Mouse (Mus musculus): ENCODE results near the gene Adam19. TPM values are rescaled to one million over a fixed set of nuclear protein-coding genes. Genes with fewer than 3 reads are reported as not detected.

The Adam19 gene
- polyA plus RNA-seq, 1 experiment from 2014 or later: 4.3 TPM

GRCm38 (mm10) chr11:46145163-46145875, 89.5 kb downstream of the Adam19 start:
- Histone ChIP-seq H3K36me3 (ENCODE audit: control insufficient read depth, insufficient read depth, low read length) (peaks cover 5% of the 10 kb centered on the region; the same call in 1 of the 2 replicates), H3K9ac (ENCODE audit: low read length) (no peak overlapping the region)

GRCm38 (mm10) chr11:46146619-46147018, 90.8 kb downstream of the Adam19 start:
- DNase-seq (ENCODE audit: low spot score): no peak
- TF ChIP-seq EP300 (optimal IDR thresholded peaks at IDR 0.05) (no peak), CTCF (IDR thresholded peaks at IDR 0.05; ENCODE audit: low read depth) (no peak)
- H3K4me3 ChIP-seq (ENCODE audit: low read depth, low read length): no peak overlapping the region
- ATAC-seq (ENCODE audit: low FRiP score, low TSS enrichment): no peak
- no peak overlapping the region for H3K27ac ChIP-seq (replicated peaks)
- H3K27me3 ChIP-seq (ENCODE audit: control insufficient read depth, insufficient read depth, low read length): no peaks in the 10 kb centered on the region
- no peak overlapping the region for H3K4me2 ChIP-seq (replicated peaks; ENCODE audit: low read depth)
- H3K4me1 ChIP-seq (replicated peaks; ENCODE audit: control insufficient read depth, insufficient read depth): no peaks in the 10 kb centered on the region
- WGBS: 86% methylated on average over 5 of the region's 5 CpGs
- no peak overlapping the region for H3K9ac ChIP-seq (ENCODE audit: low read length)
- peaks cover 5% of the 10 kb centered on the region; the same call in 1 of the 2 replicates for H3K36me3 ChIP-seq (ENCODE audit: control insufficient read depth, insufficient read depth, low read length)
- no peaks in the 10 kb centered on the region for H3K9me3 ChIP-seq (ENCODE audit: control insufficient read depth, low read length)

More at GRCm38 (mm10) chr11:46145163-46145875, 89.5 kb downstream of the Adam19 start:
- ATAC-seq (ENCODE audit: low FRiP score, low TSS enrichment) (no peak), DNase-seq (ENCODE audit: low spot score) (no peak)
- Histone ChIP-seq H3K4me3 (ENCODE audit: low read depth, low read length) (no peak overlapping the region), H3K9me3 (ENCODE audit: control insufficient read depth, low read length) (no peaks in the 10 kb centered on the region), H3K27ac (replicated peaks) (no peak overlapping the region), H3K4me1 (replicated peaks; ENCODE audit: control insufficient read depth, insufficient read depth) (no peaks in the 10 kb centered on the region), H3K4me2 (replicated peaks; ENCODE audit: low read depth) (no peak overlapping the region), H3K27me3 (ENCODE audit: control insufficient read depth, insufficient read depth, low read length) (no peaks in the 10 kb centered on the region)
- TF ChIP-seq EP300 (optimal IDR thresholded peaks at IDR 0.05) (no peak), CTCF (IDR thresholded peaks at IDR 0.05; ENCODE audit: low read depth) (no peak)
- 88% methylated on average over 11 of the region's 11 CpGs for WGBS

GRCm38 (mm10) chr11:46156945-46157344, 101.2 kb downstream of the Adam19 start:
- WGBS: 86% methylated on average over 8 of the region's 8 CpGs
- no peaks in the 10 kb centered on the region for H3K36me3 ChIP-seq (ENCODE audit: control insufficient read depth, insufficient read depth, low read length)
- no peak overlapping the region for H3K4me3 ChIP-seq (ENCODE audit: low read depth, low read length)
- no peak for ATAC-seq (ENCODE audit: low FRiP score, low TSS enrichment)
- no peak overlapping the region for H3K9ac ChIP-seq (ENCODE audit: low read length)
- TF ChIP-seq EP300 (optimal IDR thresholded peaks at IDR 0.05) (no peak), CTCF (IDR thresholded peaks at IDR 0.05; ENCODE audit: low read depth) (no peak)
- no peak for DNase-seq (ENCODE audit: low spot score)
- no peaks in the 10 kb centered on the region for H3K9me3 ChIP-seq (ENCODE audit: control insufficient read depth, low read length)
- no peak overlapping the region for H3K27ac ChIP-seq (replicated peaks)
- H3K27me3 ChIP-seq (ENCODE audit: control insufficient read depth, insufficient read depth, low read length): no peaks in the 10 kb centered on the region
- H3K4me2 ChIP-seq (replicated peaks; ENCODE audit: low read depth): no peak overlapping the region
- H3K4me1 ChIP-seq (replicated peaks; ENCODE audit: control insufficient read depth, insufficient read depth): no peaks in the 10 kb centered on the region

- H3K4me1 ChIP-seq (replicated peaks; ENCODE audit: control insufficient read depth, insufficient read depth): no peaks in the 10 kb centered on the region
- DNase-seq (ENCODE audit: low spot score) (no peak), ATAC-seq (ENCODE audit: low FRiP score, low TSS enrichment) (no peak)
- peak; percentile 58 for TF ChIP-seq CTCF (IDR thresholded peaks at IDR 0.05; ENCODE audit: low read depth)
- no peak for TF ChIP-seq EP300 (optimal IDR thresholded peaks at IDR 0.05)
- H3K27ac ChIP-seq (replicated peaks): no peak overlapping the region
- H3K27me3 ChIP-seq (ENCODE audit: control insufficient read depth, insufficient read depth, low read length): no peaks in the 10 kb centered on the region
- no peak overlapping the region for H3K4me2 ChIP-seq (replicated peaks; ENCODE audit: low read depth)
- H3K9me3 ChIP-seq (ENCODE audit: control insufficient read depth, low read length): no peaks in the 10 kb centered on the region
- no peak overlapping the region for H3K4me3 ChIP-seq (ENCODE audit: low read depth, low read length)
- no peaks in the 10 kb centered on the region for H3K36me3 ChIP-seq (ENCODE audit: control insufficient read depth, insufficient read depth, low read length)
- H3K9ac ChIP-seq (ENCODE audit: low read length): no peak overlapping the region
These were observed 101.7 kb downstream of the Adam19 start for GRCm38 (mm10) chr11:46157462-46157861.

- ATAC-seq (ENCODE audit: low FRiP score, low TSS enrichment) (peak; percentile 78), DNase-seq (ENCODE audit: low spot score) (peak; percentile 45)
- H3K4me3 ChIP-seq (ENCODE audit: low read depth, low read length): peak within 1 kb of the TSS; percentile 66
- H3K4me2 ChIP-seq (replicated peaks; ENCODE audit: low read depth): peak within 1 kb of the TSS; percentile 84
- WGBS: 1% methylated on average over 39 of the region's 40 CpGs
- H3K36me3 ChIP-seq (ENCODE audit: control insufficient read depth, insufficient read depth, low read length): no peaks in the 10 kb centered on the region
- H3K27me3 ChIP-seq (ENCODE audit: control insufficient read depth, insufficient read depth, low read length): no peaks in the 10 kb centered on the region
- no peaks in the 10 kb centered on the region for H3K9me3 ChIP-seq (ENCODE audit: control insufficient read depth, low read length)
- peak within 1 kb of the TSS; percentile 80 for H3K9ac ChIP-seq (ENCODE audit: low read length)
- TF ChIP-seq EP300 (optimal IDR thresholded peaks at IDR 0.05): no peak
- 0 out of 2 replicates have a peak, but pooled peaks cover 2% of the 10 kb centered on the region for H3K4me1 ChIP-seq (replicated peaks; ENCODE audit: control insufficient read depth, insufficient read depth)
- peak within 1 kb of the TSS; percentile 88 for H3K27ac ChIP-seq (replicated peaks)
These were observed 110.2 kb downstream of the Adam19 start, which contains the start of gene Nipal4 for GRCm38 (mm10) chr11:46165866-46166585. Nipal4 (minus strand) TSS chr11:46166508.

- Histone ChIP-seq H3K36me3 (ENCODE audit: control insufficient read depth, insufficient read depth, low read length) (no peaks in the 10 kb centered on the region), H3K4me3 (ENCODE audit: low read depth, low read length) (no peak overlapping the region), H3K9me3 (ENCODE audit: control insufficient read depth, low read length) (no peaks in the 10 kb centered on the region), H3K27ac (replicated peaks) (no peak overlapping the region), H3K9ac (ENCODE audit: low read length) (no peak overlapping the region), H3K4me1 (replicated peaks; ENCODE audit: control insufficient read depth, insufficient read depth) (0 out of 2 replicates have a peak, but pooled peaks cover 2% of the 10 kb centered on the region), H3K4me2 (replicated peaks; ENCODE audit: low read depth) (no peak overlapping the region), H3K27me3 (ENCODE audit: control insufficient read depth, insufficient read depth, low read length) (no peaks in the 10 kb centered on the region)
- no peak for ATAC-seq (ENCODE audit: low FRiP score, low TSS enrichment)
- no peak for TF ChIP-seq EP300 (optimal IDR thresholded peaks at IDR 0.05)
- TF ChIP-seq CTCF (IDR thresholded peaks at IDR 0.05; ENCODE audit: low read depth): no peak
- 66% methylated on average over 7 of the region's 7 CpGs for WGBS
- no peak for DNase-seq (ENCODE audit: low spot score)
These were observed 112.7 kb downstream of the Adam19 start for GRCm38 (mm10) chr11:46168506-46168905.
